Mouse (Mus musculus) heart, embryonic 15.5 days (tissue): ENCODE results near the gene Cdh23. TPM values are rescaled to one million over a fixed set of nuclear protein-coding genes. Genes with fewer than 3 reads are reported as not detected.

Experiments
- ATAC-seq: fragments of 200-750 bp; cut with Nextera tagmentation; replicated peaks from 2 replicates; pipeline ENCODE4 v1.8.0; 2017; ENCODE audit warnings: low read depth, moderate TSS enrichment; ENCODE audit not compliant: insufficient number of reproducible peaks, insufficient read depth, low FRiP score
- H3K27ac ChIP-seq: fragments of 300-500 bp; sonication (generic); 2 replicates; pipeline ENCODE4 v1.5.1; 2015; ENCODE audit warnings: mild to moderate bottlenecking, inconsistent platforms
- H3K27me3 ChIP-seq: fragments of 300-500 bp; sonication (generic); 2 replicates; pipeline ENCODE4 v1.6.1; 2015; ENCODE audit warnings: inconsistent platforms
- H3K36me3 ChIP-seq: fragments of 300-500 bp; sonication (generic); 2 replicates; pipeline ENCODE4 v1.6.1; 2015; ENCODE audit warnings: mild to moderate bottlenecking, inconsistent platforms
- H3K4me1 ChIP-seq: fragments of 300-500 bp; sonication (generic); replicated peaks from 2 replicates; pipeline ENCODE4 v1.6.1; 2015; ENCODE audit warnings: inconsistent platforms
- H3K4me2 ChIP-seq: fragments of 300-500 bp; sonication (generic); 2 replicates; pipeline ENCODE4 v1.6.1; 2015; ENCODE audit warnings: inconsistent platforms, mild to moderate bottlenecking, moderate library complexity
- H3K4me3 ChIP-seq: fragments of 300-500 bp; sonication (generic); 2 replicates; pipeline ENCODE4 v1.5.1; 2015; ENCODE audit warnings: mild to moderate bottlenecking, inconsistent platforms
- H3K9ac ChIP-seq: fragments of 300-500 bp; sonication (generic); 2 replicates; pipeline ENCODE4 v1.6.1; 2015; ENCODE audit warnings: mild to moderate bottlenecking, inconsistent platforms
- H3K9me3 ChIP-seq: fragments of 300-500 bp; sonication (generic); replicated peaks from 2 replicates; pipeline ENCODE4 v1.6.1; 2016; ENCODE audit warnings: inconsistent platforms
- WGBS: fragments of 180-500 bp; shearing (Covaris S2); methylation state at CpG from one replicate; pipeline ENCODE4 v1.1.7; 2015; ENCODE audit warnings: mixed read lengths; 5-methylcytosine and 5-hydroxymethylcytosine counted together
- polyA plus RNA-seq: library from polyadenylated mRNA; unstranded; fragments of >200 nt; fragmentation: Nextera tagmentation; extraction: Ambion mirVana; gene quantifications from 2 replicates; pipeline ENCODE4 v1.2.1, GENCODE M21; 2015

Gene Cdh23
- polyA plus RNA-seq, 1 experiment from 2014 or later = 0.50 TPM

- H3K27ac ChIP-seq = no peak overlapping the region
- H3K27me3 ChIP-seq = no peaks in the 10 kb centered on the region
- peaks cover 10% of the 10 kb centered on the region for H3K4me1 ChIP-seq
- no peak overlapping the region for H3K9ac ChIP-seq
- H3K36me3 ChIP-seq = no peaks in the 10 kb centered on the region
- 82% methylated on average over 4 of the region's 4 CpGs for WGBS
- H3K4me3 ChIP-seq = no peak overlapping the region
- H3K9me3 ChIP-seq = no peaks in the 10 kb centered on the region
- no peak overlapping the region for H3K4me2 ChIP-seq
- no peak for ATAC-seq
Observed at GRCm38 (mm10) chr10:60357441-60357840, 338.8 kb downstream of the Cdh23 start.

- H3K9me3 ChIP-seq = no peaks in the 10 kb centered on the region
- H3K4me2 ChIP-seq = no peak overlapping the region
- H3K4me1 ChIP-seq = peaks cover 24% of the 10 kb centered on the region
- H3K9ac ChIP-seq = no peak overlapping the region
- H3K4me3 ChIP-seq = no peak overlapping the region
- H3K27ac ChIP-seq = no peak overlapping the region
- no peaks in the 10 kb centered on the region for H3K36me3 ChIP-seq
- H3K27me3 ChIP-seq = no peaks in the 10 kb centered on the region
- ATAC-seq = no peak
- 46% methylated on average over 11 of the region's 11 CpGs for WGBS
Observed at GRCm38 (mm10) chr10:60354881-60355677, 341.2 kb downstream of the Cdh23 start.

GRCm38 (mm10) chr10:60354003-60354325, 342.3 kb downstream of the Cdh23 start:
- 85% methylated on average over 4 of the region's 4 CpGs for WGBS
- Histone ChIP-seq H3K27ac (0 out of 2 replicates have a peak overlapping the region, but pooled peaks have one; percentile 16), H3K4me1 (peaks cover 33% of the 10 kb centered on the region)

GRCm38 (mm10) chr10:60353241-60354002, 342.9 kb downstream of the Cdh23 start:
- Histone ChIP-seq H3K27me3 (no peaks in the 10 kb centered on the region), H3K4me3 (no peak overlapping the region), H3K9ac (no peak overlapping the region), H3K9me3 (no peaks in the 10 kb centered on the region), H3K36me3 (no peaks in the 10 kb centered on the region), H3K4me2 (no peak overlapping the region), H3K27ac (peak overlapping the region; percentile 16), H3K4me1 (peaks cover 35% of the 10 kb centered on the region)
- 65% methylated on average over 5 of the region's 5 CpGs for WGBS
- ATAC-seq = no peak

More at GRCm38 (mm10) chr10:60354003-60354325, 342.3 kb downstream of the Cdh23 start:
- Histone ChIP-seq H3K36me3 (no peaks in the 10 kb centered on the region), H3K9me3 (no peaks in the 10 kb centered on the region), H3K4me3 (no peak overlapping the region), H3K27me3 (no peaks in the 10 kb centered on the region), H3K4me2 (no peak overlapping the region), H3K9ac (no peak overlapping the region)
- no peak for ATAC-seq

GRCm38 (mm10) chr10:60351761-60352455, 344.4 kb downstream of the Cdh23 start:
- H3K4me1 ChIP-seq = peaks cover 42% of the 10 kb centered on the region
- peak overlapping the region; percentile 52; the same call in 1 of the 2 replicates for H3K4me2 ChIP-seq
- WGBS = 36% methylated on average over 7 of the region's 7 CpGs
- H3K9ac ChIP-seq = no peak overlapping the region
- H3K4me3 ChIP-seq = no peak overlapping the region
- no peaks in the 10 kb centered on the region for H3K27me3 ChIP-seq
- H3K36me3 ChIP-seq = no peaks in the 10 kb centered on the region
- peak overlapping the region; percentile 77 for H3K27ac ChIP-seq
- H3K9me3 ChIP-seq = no peaks in the 10 kb centered on the region
- ATAC-seq = peak; percentile 54

GRCm38 (mm10) chr10:60351248-60351647, 345.0 kb downstream of the Cdh23 start:
- H3K27me3 ChIP-seq = no peaks in the 10 kb centered on the region
- H3K9ac ChIP-seq = no peak overlapping the region
- H3K4me1 ChIP-seq = peaks cover 49% of the 10 kb centered on the region
- WGBS = 12% methylated on average over 3 of the region's 3 CpGs
- no peak overlapping the region for H3K4me3 ChIP-seq
- no peaks in the 10 kb centered on the region for H3K9me3 ChIP-seq
- peak overlapping the region; percentile 52 for H3K4me2 ChIP-seq
- no peaks in the 10 kb centered on the region for H3K36me3 ChIP-seq
- peak overlapping the region; percentile 77 for H3K27ac ChIP-seq
- no peak for ATAC-seq

GRCm38 (mm10) chr10:60350805-60351167, 345.5 kb downstream of the Cdh23 start:
- Histone ChIP-seq H3K4me2 (peak overlapping the region; percentile 52), H3K36me3 (no peaks in the 10 kb centered on the region), H3K4me3 (peak overlapping the region; percentile 38), H3K27ac (peak overlapping the region; percentile 77), H3K4me1 (peaks cover 51% of the 10 kb centered on the region), H3K27me3 (no peaks in the 10 kb centered on the region), H3K9me3 (no peaks in the 10 kb centered on the region), H3K9ac (no peak overlapping the region)
- 27% methylated on average over 3 of the region's 3 CpGs for WGBS
- ATAC-seq = no peak

- 31% methylated on average over 5 of the region's 5 CpGs for WGBS
- ATAC-seq = no peak
Observed at GRCm38 (mm10) chr10:60350077-60350804, 346.0 kb downstream of the Cdh23 start.

GRCm38 (mm10) chr10:60349644-60350043, 346.6 kb downstream of the Cdh23 start:
- H3K36me3 ChIP-seq = no peaks in the 10 kb centered on the region
- H3K4me3 ChIP-seq = no peak overlapping the region
- H3K9ac ChIP-seq = no peak overlapping the region
- peak overlapping the region; percentile 52; the same call in 1 of the 2 replicates for H3K4me2 ChIP-seq
- peaks cover 51% of the 10 kb centered on the region for H3K4me1 ChIP-seq
- H3K9me3 ChIP-seq = no peaks in the 10 kb centered on the region
- ATAC-seq = no peak
- no peaks in the 10 kb centered on the region for H3K27me3 ChIP-seq
- H3K27ac ChIP-seq = peak overlapping the region; percentile 77; the same call in 1 of the 2 replicates
- WGBS = 84% methylated on average over 5 of the region's 5 CpGs

More at GRCm38 (mm10) chr10:60350077-60350804, 346.0 kb downstream of the Cdh23 start:
- Histone ChIP-seq H3K4me2 (peak overlapping the region; percentile 52), H3K27me3 (no peaks in the 10 kb centered on the region), H3K4me1 (peaks cover 51% of the 10 kb centered on the region), H3K9ac (no peak overlapping the region), H3K4me3 (peak overlapping the region; percentile 38), H3K27ac (peak overlapping the region; percentile 77), H3K9me3 (no peaks in the 10 kb centered on the region), H3K36me3 (no peaks in the 10 kb centered on the region)

- H3K36me3 ChIP-seq = no peaks in the 10 kb centered on the region
- WGBS = 47% methylated on average over 6 of the region's 6 CpGs
- no peak overlapping the region for H3K4me3 ChIP-seq
- no peak overlapping the region for H3K9ac ChIP-seq
- peak overlapping the region; percentile 69 for H3K4me2 ChIP-seq
- peak overlapping the region; percentile 77 for H3K27ac ChIP-seq
- H3K27me3 ChIP-seq = no peaks in the 10 kb centered on the region
- H3K9me3 ChIP-seq = no peaks in the 10 kb centered on the region
- no peak for ATAC-seq
- H3K4me1 ChIP-seq = peaks cover 51% of the 10 kb centered on the region
Observed at GRCm38 (mm10) chr10:60349056-60349455, 347.2 kb downstream of the Cdh23 start.
